Mouse (Mus musculus) spleen, adult 12 weeks (tissue): ENCODE measurements around the gene Gm49352.
"Not testable (repeated sequence)": the region's sequence is repeated elsewhere in the genome, so short reads cannot be mapped to it uniquely, and the experiment has no call there.

Experiments used
- DNase-seq: peaks from one replicate; pipeline ENCODE4 v3.0.0; 2022; ENCODE audit warnings: low spot score

Gm49352 gene

GRCm38 (mm10) chr13:61568074-61568473, at the start of gene Gm49352:
Gene Gm49352 (minus strand): TSS chr13:61568174.
- DNase-seq, result not testable (repeated sequence)

GRCm38 (mm10) chr13:61570027-61570426, 2.1 kb upstream of the Gm49352 start, which contains the start of gene Cts3:
Gene Cts3 (minus strand): TSS chr13:61570127.
- no peak for DNase-seq

- DNase-seq, result no peak
Measured at GRCm38 (mm10) chr13:61541631-61542030, 26.3 kb downstream of the Gm49352 start, which contains the start of gene Ctsm. Gene Ctsm (minus strand): TSS chr13:61541839.
